Mouse (Mus musculus): ENCODE results near the gene Kmt2c. TPM values are rescaled to one million over a fixed set of nuclear protein-coding genes. Genes with fewer than 3 reads are reported as not detected.
"Not testable (repeated sequence)": the region's sequence is repeated elsewhere in the genome, so short reads cannot be mapped to it uniquely, and the experiment has no call there.

Gene Kmt2c
- polyA plus RNA-seq, 1 experiment from 2014 or later = 5.3 TPM

DNA sequence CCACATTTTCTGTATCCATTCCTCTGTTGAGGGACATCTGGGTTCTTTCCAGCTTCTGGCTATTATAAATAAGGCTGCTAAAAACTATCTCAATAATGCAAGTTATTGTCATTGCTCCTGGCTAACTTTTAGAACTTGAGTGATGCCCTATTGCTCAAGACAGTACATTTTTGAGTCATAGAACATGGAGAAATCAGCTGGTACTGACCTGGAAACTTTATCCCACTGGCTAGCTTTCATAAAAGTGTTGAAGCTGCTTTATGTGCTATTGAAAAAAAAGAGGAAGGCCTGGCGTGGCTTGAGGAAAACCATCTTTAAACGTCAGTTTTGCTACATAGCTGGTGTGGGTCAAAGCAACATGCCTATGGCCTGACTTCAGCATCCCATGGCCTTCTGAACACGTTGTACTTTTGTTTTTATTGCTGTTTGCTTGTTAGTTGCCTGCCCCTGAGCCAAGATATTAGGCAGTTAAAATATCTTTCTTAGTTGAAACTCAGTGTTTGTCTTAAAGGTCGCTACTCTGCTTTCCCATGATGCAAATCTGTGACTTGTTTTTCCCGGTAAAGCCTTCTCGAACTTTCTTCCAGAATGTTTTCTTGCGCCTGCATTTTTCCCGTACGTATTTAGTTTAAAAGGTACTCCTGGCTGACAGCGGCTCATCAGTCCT lies 252.6 kb downstream of the Kmt2c start:
- Histone ChIP-seq H3K4me2 (ENCODE audit: low read depth, low read length) (no peak overlapping the region), H3K27me3 (ENCODE audit: control insufficient read depth, insufficient read depth, low read depth, low read length) (no peaks in the 10 kb centered on the region), H3K4me1 (ENCODE audit: control insufficient read depth, low read depth, low read length) (no peaks in the 10 kb centered on the region), H3K9ac (ENCODE audit: low read depth, low read length) (no peak overlapping the region), H3K4me3 (ENCODE audit: low read depth, low read length) (no peak overlapping the region), H3K27ac (ENCODE audit: low read length) (no peak overlapping the region), H3K36me3 (ENCODE audit: control insufficient read depth, insufficient read depth) (no peaks in the 10 kb centered on the region), H3K9me3 (replicated peaks; ENCODE audit: control insufficient read depth, low read length) (no peaks in the 10 kb centered on the region)
- 63% methylated on average over 10 of the region's 10 CpGs for WGBS (ENCODE audit: insufficient replicate concordance)
- no peak for ATAC-seq (ENCODE audit: low read depth)

DNA sequence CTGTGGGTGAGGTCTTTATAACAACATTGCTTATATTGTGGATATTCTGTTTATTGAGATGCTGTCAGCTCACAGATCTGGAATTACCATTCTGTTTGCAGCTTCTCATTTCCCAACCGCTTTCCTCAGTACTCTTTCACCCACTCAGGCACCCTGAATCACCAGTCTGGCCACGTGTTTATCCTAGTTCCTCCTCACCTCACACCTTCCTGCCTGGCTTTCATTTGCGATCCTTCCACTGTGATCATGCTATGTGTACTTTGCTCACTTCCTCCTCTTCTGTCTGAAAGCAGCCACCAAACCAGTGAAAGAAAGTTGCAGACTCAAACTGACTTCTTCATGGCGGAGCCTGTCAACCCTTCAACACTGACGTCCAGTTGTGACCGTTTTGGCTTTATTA lies 255.5 kb downstream of the Kmt2c start:
- ATAC-seq (ENCODE audit: low read depth) = no peak
- no peaks in the 10 kb centered on the region for H3K27me3 ChIP-seq (ENCODE audit: control insufficient read depth, insufficient read depth, low read depth, low read length)
- no peak overlapping the region for H3K27ac ChIP-seq (ENCODE audit: low read length)
- H3K4me1 ChIP-seq (ENCODE audit: control insufficient read depth, low read depth, low read length) = no peaks in the 10 kb centered on the region
- WGBS (ENCODE audit: insufficient replicate concordance) = 46% methylated on average over 6 of the region's 6 CpGs
- H3K9me3 ChIP-seq (replicated peaks; ENCODE audit: control insufficient read depth, low read length) = no peaks in the 10 kb centered on the region
- peaks cover 3% of the 10 kb centered on the region; the same call in 1 of the 2 replicates for H3K36me3 ChIP-seq (ENCODE audit: control insufficient read depth, insufficient read depth)
- no peak overlapping the region for H3K4me2 ChIP-seq (ENCODE audit: low read depth, low read length)
- H3K9ac ChIP-seq (ENCODE audit: low read depth, low read length) = no peak overlapping the region
- no peak overlapping the region for H3K4me3 ChIP-seq (ENCODE audit: low read depth, low read length)

- H3K9me3 ChIP-seq (replicated peaks; ENCODE audit: control insufficient read depth, low read length); H3K27me3 ChIP-seq (ENCODE audit: control insufficient read depth, insufficient read depth, low read depth, low read length); H3K9ac ChIP-seq (ENCODE audit: low read depth, low read length); H3K36me3 ChIP-seq (ENCODE audit: control insufficient read depth, insufficient read depth); H3K4me3 ChIP-seq (ENCODE audit: low read depth, low read length); H3K4me2 ChIP-seq (ENCODE audit: low read depth, low read length); H3K4me1 ChIP-seq (ENCODE audit: control insufficient read depth, low read depth, low read length); H3K27ac ChIP-seq (ENCODE audit: low read length); ATAC-seq (ENCODE audit: low read depth): not testable (repeated sequence)
- WGBS (ENCODE audit: insufficient replicate concordance) = 56% methylated on average over 1 of the region's 1 CpGs
Observed at GRCm38 (mm10) chr5:25224377-25224776, 274.2 kb downstream of the Kmt2c start.

- WGBS (ENCODE audit: insufficient replicate concordance) = 1% methylated on average over 72 of the region's 72 CpGs
- peaks cover 7% of the 10 kb centered on the region for H3K27me3 ChIP-seq (ENCODE audit: control insufficient read depth, insufficient read depth, low read depth, low read length)
- ATAC-seq (ENCODE audit: low read depth) = peak; percentile 92
- H3K36me3 ChIP-seq (ENCODE audit: control insufficient read depth, insufficient read depth) = no peaks in the 10 kb centered on the region
- peak within 1 kb of the TSS; percentile 50 for H3K27ac ChIP-seq (ENCODE audit: low read length)
- no peaks in the 10 kb centered on the region for H3K9me3 ChIP-seq (replicated peaks; ENCODE audit: control insufficient read depth, low read length)
- peak within 1 kb of the TSS; percentile 65 for H3K4me3 ChIP-seq (ENCODE audit: low read depth, low read length)
- peak within 1 kb of the TSS; percentile 57 for H3K9ac ChIP-seq (ENCODE audit: low read depth, low read length)
- no peaks in the 10 kb centered on the region for H3K4me1 ChIP-seq (ENCODE audit: control insufficient read depth, low read depth, low read length)
- H3K4me2 ChIP-seq (ENCODE audit: low read depth, low read length) = peak within 1 kb of the TSS; percentile 58
Observed at GRCm38 (mm10) chr5:25222752-25223702, 275.6 kb downstream of the Kmt2c start, which contains the start of gene E130116L18Rik. E130116L18Rik (minus strand) TSS chr5:25223153.

Other genes starting within 250 kb of the Kmt2c start
- not detected in 2 replicates for gene Cct8l1, start 17.3 kb upstream of the Kmt2c start, polyA plus RNA-seq (2015; fragmentation: Nextera tagmentation; extraction: Ambion mirVana)
- 2.7 and 3.0 TPM in 2 replicates for gene Xrcc2, start 207.0 kb upstream of the Kmt2c start, polyA plus RNA-seq (2015; fragmentation: Nextera tagmentation; extraction: Ambion mirVana)